Mouse (Mus musculus): ENCODE data around the gene Dusp10. TPM values are rescaled to one million over a fixed set of nuclear protein-coding genes. Genes with fewer than 3 reads are reported as not detected.

Gene Dusp10
- total and polyA plus RNA-seq, 2 experiments from 2014 or later = 8.6 to 31.1 TPM

- H3K4me2 ChIP-seq (ENCODE audit: low read depth, low read length) = peak overlapping the region; percentile 53; the same call in 1 of the 2 replicates
- H3K27ac ChIP-seq (ENCODE audit: low read depth) = peak overlapping the region; percentile 98
- peaks cover 7% of the 10 kb centered on the region; the same call in 1 of the 2 replicates for H3K36me3 ChIP-seq (replicated peaks; ENCODE audit: control insufficient read depth, insufficient read depth, low read length)
- DNase-seq (ENCODE audit: low spot score) = peak; percentile 53
- peaks cover 24% of the 10 kb centered on the region; the same call in 1 of the 2 replicates for H3K4me1 ChIP-seq (ENCODE audit: control insufficient read depth, insufficient read depth)
- no peaks in the 10 kb centered on the region for H3K9me3 ChIP-seq (replicated peaks; ENCODE audit: control insufficient read depth, low read length)
- 44% methylated on average over 9 of the region's 9 CpGs for WGBS
- peak; percentile 44; the same call in 1 of the 2 replicates for ATAC-seq (ENCODE audit: insufficient read depth, low read depth)
- TF ChIP-seq CTCF (IDR thresholded peaks at IDR 0.05; ENCODE audit: low read depth) (no peak), EP300 (IDR thresholded peaks at IDR 0.05; ENCODE audit: low read depth) (no peak)
- no peaks in the 10 kb centered on the region for H3K27me3 ChIP-seq (ENCODE audit: control insufficient read depth, insufficient read depth, low read length)
- no peak overlapping the region for H3K4me3 ChIP-seq (ENCODE audit: low read depth, low read length)
- H3K9ac ChIP-seq (replicated peaks; ENCODE audit: low read depth, low read length) = 0 out of 2 replicates have a peak overlapping the region, but pooled peaks have one; percentile 22
Observed at GRCm38 (mm10) chr1:184042745-184043144, 29.6 kb downstream of the Dusp10 start.

- peaks cover 4% of the 10 kb centered on the region; the same call in 1 of the 2 replicates for H3K36me3 ChIP-seq (replicated peaks; ENCODE audit: control insufficient read depth, insufficient read depth, low read length)
- no peak for ATAC-seq (ENCODE audit: insufficient read depth, low read depth)
- H3K4me3 ChIP-seq (ENCODE audit: low read depth, low read length) = no peak overlapping the region
- H3K4me2 ChIP-seq (ENCODE audit: low read depth, low read length) = no peak overlapping the region
- DNase-seq (ENCODE audit: low spot score) = peak; percentile 5
- H3K9me3 ChIP-seq (replicated peaks; ENCODE audit: control insufficient read depth, low read length) = no peaks in the 10 kb centered on the region
- H3K27me3 ChIP-seq (ENCODE audit: control insufficient read depth, insufficient read depth, low read length) = no peaks in the 10 kb centered on the region
- H3K27ac ChIP-seq (ENCODE audit: low read depth) = peak overlapping the region; percentile 98
- no peak overlapping the region for H3K9ac ChIP-seq (replicated peaks; ENCODE audit: low read depth, low read length)
- WGBS = 88% methylated on average over 6 of the region's 6 CpGs
- TF ChIP-seq EP300 (IDR thresholded peaks at IDR 0.05; ENCODE audit: low read depth) = no peak
- TF ChIP-seq CTCF (IDR thresholded peaks at IDR 0.05; ENCODE audit: low read depth) = no peak
- H3K4me1 ChIP-seq (ENCODE audit: control insufficient read depth, insufficient read depth) = peaks cover 24% of the 10 kb centered on the region; the same call in 1 of the 2 replicates
Observed at GRCm38 (mm10) chr1:184043391-184043790, 30.3 kb downstream of the Dusp10 start.

GRCm38 (mm10) chr1:184046070-184046677, 33.1 kb downstream of the Dusp10 start:
- no peak overlapping the region for H3K27ac ChIP-seq (ENCODE audit: low read depth)
- H3K9ac ChIP-seq (replicated peaks; ENCODE audit: low read depth, low read length) = no peak overlapping the region
- 77% methylated on average over 6 of the region's 6 CpGs for WGBS
- no peaks in the 10 kb centered on the region for H3K27me3 ChIP-seq (ENCODE audit: control insufficient read depth, insufficient read depth, low read length)
- peak; percentile 0 for DNase-seq (ENCODE audit: low spot score)
- no peak for TF ChIP-seq EP300 (IDR thresholded peaks at IDR 0.05; ENCODE audit: low read depth)
- no peak for TF ChIP-seq CTCF (IDR thresholded peaks at IDR 0.05; ENCODE audit: low read depth)
- peaks cover 16% of the 10 kb centered on the region for H3K4me1 ChIP-seq (ENCODE audit: control insufficient read depth, insufficient read depth)
- H3K36me3 ChIP-seq (replicated peaks; ENCODE audit: control insufficient read depth, insufficient read depth, low read length) = peaks cover 4% of the 10 kb centered on the region; the same call in 1 of the 2 replicates
- no peaks in the 10 kb centered on the region for H3K9me3 ChIP-seq (replicated peaks; ENCODE audit: control insufficient read depth, low read length)
- H3K4me2 ChIP-seq (ENCODE audit: low read depth, low read length) = no peak overlapping the region
- ATAC-seq (ENCODE audit: insufficient read depth, low read depth) = no peak
- H3K4me3 ChIP-seq (ENCODE audit: low read depth, low read length) = no peak overlapping the region

GRCm38 (mm10) chr1:184047818-184048217, 34.7 kb downstream of the Dusp10 start:
- 60% methylated on average over 9 of the region's 9 CpGs for WGBS
- Histone ChIP-seq H3K27me3 (ENCODE audit: control insufficient read depth, insufficient read depth, low read length) (no peaks in the 10 kb centered on the region), H3K9ac (replicated peaks; ENCODE audit: low read depth, low read length) (no peak overlapping the region), H3K4me2 (ENCODE audit: low read depth, low read length) (no peak overlapping the region), H3K27ac (ENCODE audit: low read depth) (peak overlapping the region; percentile 13; the same call in 1 of the 2 replicates), H3K4me1 (ENCODE audit: control insufficient read depth, insufficient read depth) (peaks cover 25% of the 10 kb centered on the region), H3K9me3 (replicated peaks; ENCODE audit: control insufficient read depth, low read length) (no peaks in the 10 kb centered on the region), H3K36me3 (replicated peaks; ENCODE audit: control insufficient read depth, insufficient read depth, low read length) (peaks cover 4% of the 10 kb centered on the region; the same call in 1 of the 2 replicates), H3K4me3 (ENCODE audit: low read depth, low read length) (no peak overlapping the region)
- TF ChIP-seq CTCF (IDR thresholded peaks at IDR 0.05; ENCODE audit: low read depth) = no peak
- no peak for TF ChIP-seq EP300 (IDR thresholded peaks at IDR 0.05; ENCODE audit: low read depth)
- DNase-seq (ENCODE audit: low spot score) = no peak
- no peak for ATAC-seq (ENCODE audit: insufficient read depth, low read depth)

GRCm38 (mm10) chr1:184048675-184049418, 35.7 kb downstream of the Dusp10 start:
- TF ChIP-seq EP300 (IDR thresholded peaks at IDR 0.05; ENCODE audit: low read depth) (no peak), CTCF (IDR thresholded peaks at IDR 0.05; ENCODE audit: low read depth) (no peak)
- Histone ChIP-seq H3K9me3 (replicated peaks; ENCODE audit: control insufficient read depth, low read length) (no peaks in the 10 kb centered on the region), H3K27ac (ENCODE audit: low read depth) (peak overlapping the region; percentile 73), H3K27me3 (ENCODE audit: control insufficient read depth, insufficient read depth, low read length) (no peaks in the 10 kb centered on the region), H3K4me1 (ENCODE audit: control insufficient read depth, insufficient read depth) (peaks cover 32% of the 10 kb centered on the region), H3K9ac (replicated peaks; ENCODE audit: low read depth, low read length) (peak overlapping the region; percentile 49), H3K36me3 (replicated peaks; ENCODE audit: control insufficient read depth, insufficient read depth, low read length) (peaks cover 4% of the 10 kb centered on the region; the same call in 1 of the 2 replicates), H3K4me3 (ENCODE audit: low read depth, low read length) (peak overlapping the region; percentile 28), H3K4me2 (ENCODE audit: low read depth, low read length) (peak overlapping the region; percentile 54)
- ATAC-seq (ENCODE audit: insufficient read depth, low read depth) (no peak), DNase-seq (ENCODE audit: low spot score) (no peak)
- 36% methylated on average over 10 of the region's 10 CpGs for WGBS

Measured in heart, postnatal 0 days (tissue).